Mouse (Mus musculus) lung, embryonic 16.5 days (tissue): ENCODE data around the gene Nell2. TPM values are rescaled to one million over a fixed set of nuclear protein-coding genes. Genes with fewer than 3 reads are reported as not detected.
A peak's percentile ranks its signal among the peaks of the same experiment; 100 is the strongest.

Experiments
- ATAC-seq: fragments of 200-750 bp; cut with Nextera tagmentation; 2 replicates; pipeline ENCODE4 v1.8.0; 2017; ENCODE audit warnings: low read depth, mild to moderate bottlenecking, moderate library complexity
- H3K27ac ChIP-seq: fragments of 300-500 bp; sonication (generic); 2 replicates; pipeline ENCODE4 v1.5.1; 2014; ENCODE audit warnings: mild to moderate bottlenecking, control low read depth, low read length
- H3K27me3 ChIP-seq: fragments of 300-500 bp; sonication (generic); 2 replicates; pipeline ENCODE4 v1.6.1; 2014; ENCODE audit warnings: low read depth, low read length, mixed read lengths; ENCODE audit not compliant: control insufficient read depth, insufficient read depth
- H3K36me3 ChIP-seq: fragments of 300-500 bp; sonication (generic); 2 replicates; pipeline ENCODE4 v1.6.1; 2014; ENCODE audit warnings: low read length; ENCODE audit not compliant: control insufficient read depth, insufficient read depth
- H3K4me1 ChIP-seq: fragments of 300-500 bp; sonication (generic); replicated peaks from 2 replicates; pipeline ENCODE4 v1.6.1; 2014; ENCODE audit warnings: low read length, mixed read lengths; ENCODE audit not compliant: control insufficient read depth, insufficient read depth
- H3K4me2 ChIP-seq: fragments of 300-500 bp; sonication (generic); 2 replicates; pipeline ENCODE4 v1.6.1; 2014; ENCODE audit warnings: low read depth, low read length, control low read depth
- H3K4me3 ChIP-seq: fragments of 300-500 bp; sonication (generic); 2 replicates; pipeline ENCODE4 v1.5.1; 2014; ENCODE audit warnings: mild to moderate bottlenecking, low read length, control low read depth
- H3K9ac ChIP-seq: fragments of 300-500 bp; sonication (generic); 2 replicates; pipeline ENCODE4 v1.6.1; 2014; ENCODE audit warnings: low read length, control low read depth
- H3K9me3 ChIP-seq: fragments of 300-500 bp; sonication (generic); 2 replicates; pipeline ENCODE4 v1.6.1; 2016; ENCODE audit warnings: low read length; ENCODE audit not compliant: control insufficient read depth
- WGBS: fragments of 180-500 bp; shearing (Covaris S2); extraction: QIAGEN DNeasy Blood & Tissue Kit; methylation state at CpG from one replicate; pipeline ENCODE4 v1.1.7; 2014; 5-methylcytosine and 5-hydroxymethylcytosine counted together
- polyA plus RNA-seq: library from polyadenylated mRNA; unstranded; fragments of >200 nt; fragmentation: Nextera tagmentation; extraction: Ambion mirVana; gene quantifications from 2 replicates; pipeline ENCODE4 v1.2.1, GENCODE M21; 2015

The Nell2 gene
- polyA plus RNA-seq, 1 experiment from 2014 or later = 1.2 TPM

DNA sequence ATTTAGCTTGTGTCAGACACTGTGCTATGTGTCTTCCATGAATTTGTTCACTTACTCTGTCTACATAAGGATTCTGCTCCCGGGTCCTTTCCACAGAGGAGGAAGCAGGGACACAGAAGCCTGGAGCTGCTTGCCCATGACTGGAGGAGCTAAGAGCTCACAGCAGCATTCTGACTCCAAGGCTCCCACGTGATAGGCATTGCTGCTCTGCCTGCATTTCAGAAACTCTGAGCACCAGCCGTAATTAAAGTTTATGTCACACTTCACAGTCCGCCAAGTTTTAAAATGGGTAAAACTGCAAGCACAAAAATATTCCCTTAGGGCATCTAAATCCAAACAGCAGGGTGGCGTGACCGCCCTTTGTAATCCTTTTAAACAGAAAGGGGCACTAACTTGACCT, 243.2 kb downstream of the Nell2 start:
- Histone ChIP-seq H3K4me1 (no peaks in the 10 kb centered on the region), H3K36me3 (no peaks in the 10 kb centered on the region), H3K9ac (no peak overlapping the region), H3K4me2 (no peak overlapping the region), H3K9me3 (no peaks in the 10 kb centered on the region), H3K27me3 (no peaks in the 10 kb centered on the region), H3K27ac (no peak overlapping the region), H3K4me3 (no peak overlapping the region)
- 51% methylated on average over 6 of the region's 6 CpGs for WGBS
- ATAC-seq = no peak

- Histone ChIP-seq H3K4me1 (no peaks in the 10 kb centered on the region), H3K27me3 (no peaks in the 10 kb centered on the region), H3K4me2 (no peak overlapping the region), H3K4me3 (no peak overlapping the region), H3K36me3 (no peaks in the 10 kb centered on the region), H3K27ac (no peak overlapping the region), H3K9ac (no peak overlapping the region), H3K9me3 (no peaks in the 10 kb centered on the region)
- ATAC-seq = no peak
- 77% methylated on average over 2 of the region's 2 CpGs for WGBS
Measured at GRCm38 (mm10) chr15:95280986-95281385, 247.4 kb downstream of the Nell2 start.

DNA sequence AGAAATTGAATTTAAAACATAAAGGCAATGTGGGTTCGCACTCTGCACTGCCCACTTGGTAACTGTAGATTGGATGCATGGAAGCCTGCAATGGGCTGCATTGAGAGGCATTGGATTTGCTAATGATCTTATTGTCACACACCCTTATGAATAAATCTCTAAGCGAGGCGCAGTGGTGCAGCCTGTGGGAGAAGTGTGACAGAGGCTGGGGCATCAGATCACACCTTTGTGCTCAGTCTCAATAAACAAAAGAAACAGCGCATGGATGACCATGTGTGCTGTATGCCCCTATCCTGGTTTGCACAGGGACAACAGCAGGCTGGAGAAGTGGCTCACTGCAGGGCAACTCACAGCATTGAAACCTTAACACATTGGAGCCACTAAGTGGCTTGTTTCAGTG, 250.4 kb downstream of the Nell2 start:
- Histone ChIP-seq H3K27ac (no peak overlapping the region), H3K9me3 (no peaks in the 10 kb centered on the region), H3K4me3 (no peak overlapping the region), H3K4me1 (no peaks in the 10 kb centered on the region), H3K4me2 (no peak overlapping the region), H3K9ac (no peak overlapping the region), H3K27me3 (no peaks in the 10 kb centered on the region), H3K36me3 (no peaks in the 10 kb centered on the region)
- WGBS = 76% methylated on average over 4 of the region's 4 CpGs
- no peak for ATAC-seq

DNA sequence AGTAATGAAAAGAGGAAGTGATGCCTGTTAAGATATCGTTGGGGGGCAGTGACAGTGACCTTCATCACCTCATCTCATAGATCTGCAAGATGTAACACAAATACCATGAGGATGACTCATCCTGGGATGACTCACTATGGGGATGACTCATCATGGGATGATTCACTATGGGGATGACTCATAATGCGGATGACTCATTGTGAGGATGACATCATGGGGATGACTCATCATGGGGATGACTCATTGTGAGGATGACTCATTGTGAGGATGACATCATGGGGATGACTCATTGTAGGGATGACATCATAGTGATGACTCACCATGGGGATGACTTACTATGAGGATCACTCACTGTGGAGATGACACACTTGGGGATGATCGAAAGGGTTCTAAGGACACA, 251.8 kb downstream of the Nell2 start:
- no peak overlapping the region for H3K27ac ChIP-seq
- 90% methylated on average over 3 of the region's 3 CpGs for WGBS

GRCm38 (mm10) chr15:95275553-95275952, 252.8 kb downstream of the Nell2 start:
- 55% methylated on average over 5 of the region's 5 CpGs for WGBS
- no peak overlapping the region for H3K4me2 ChIP-seq
- peak; percentile 64; the same call in 1 of the 2 replicates for ATAC-seq

More for the DNA sequence above, 251.8 kb downstream of the Nell2 start:
- Histone ChIP-seq H3K27me3 (no peaks in the 10 kb centered on the region), H3K4me2 (no peak overlapping the region), H3K9me3 (no peaks in the 10 kb centered on the region), H3K4me1 (no peaks in the 10 kb centered on the region), H3K36me3 (no peaks in the 10 kb centered on the region), H3K4me3 (no peak overlapping the region), H3K9ac (no peak overlapping the region)
- no peak for ATAC-seq

GRCm38 (mm10) chr15:95273236-95273635, 255.1 kb downstream of the Nell2 start:
- Histone ChIP-seq H3K4me3 (no peak overlapping the region), H3K27ac (no peak overlapping the region), H3K9me3 (no peaks in the 10 kb centered on the region), H3K9ac (no peak overlapping the region), H3K36me3 (no peaks in the 10 kb centered on the region), H3K4me1 (no peaks in the 10 kb centered on the region), H3K27me3 (no peaks in the 10 kb centered on the region), H3K4me2 (no peak overlapping the region)
- no peak for ATAC-seq
- WGBS = 67% methylated on average over 3 of the region's 3 CpGs

More at GRCm38 (mm10) chr15:95275553-95275952, 252.8 kb downstream of the Nell2 start:
- no peaks in the 10 kb centered on the region for H3K4me1 ChIP-seq
- no peak overlapping the region for H3K4me3 ChIP-seq
- H3K9me3 ChIP-seq = no peaks in the 10 kb centered on the region
- no peaks in the 10 kb centered on the region for H3K36me3 ChIP-seq
- no peaks in the 10 kb centered on the region for H3K27me3 ChIP-seq
- no peak overlapping the region for H3K27ac ChIP-seq
- H3K9ac ChIP-seq = no peak overlapping the region

DNA sequence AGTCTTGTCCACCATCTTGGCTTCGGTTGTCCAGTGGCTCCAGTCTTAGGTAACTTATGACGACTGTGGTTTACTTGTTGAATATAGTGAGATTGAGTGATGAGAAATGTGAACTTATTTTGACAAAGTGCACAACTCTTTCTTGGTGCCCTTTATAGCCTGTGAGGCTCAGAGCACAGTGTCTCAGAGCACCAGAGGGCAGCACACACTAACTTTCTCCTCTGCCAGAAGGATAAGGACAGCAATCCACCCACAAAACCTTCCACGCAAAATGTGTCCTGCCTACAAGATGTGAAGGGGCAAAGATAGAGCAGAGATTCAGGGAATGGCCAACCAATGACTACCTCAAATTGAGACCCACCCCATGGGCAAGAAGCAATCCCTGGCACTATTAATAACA, 256.2 kb downstream of the Nell2 start:
- Histone ChIP-seq H3K9me3 (no peaks in the 10 kb centered on the region), H3K4me1 (no peaks in the 10 kb centered on the region), H3K4me3 (no peak overlapping the region), H3K27ac (no peak overlapping the region), H3K27me3 (no peaks in the 10 kb centered on the region), H3K4me2 (no peak overlapping the region), H3K36me3 (no peaks in the 10 kb centered on the region), H3K9ac (no peak overlapping the region)
- no peak for ATAC-seq
- 87% methylated on average over 3 of the region's 3 CpGs for WGBS

- H3K4me2 ChIP-seq = no peak overlapping the region
- H3K4me1 ChIP-seq = no peaks in the 10 kb centered on the region
- no peaks in the 10 kb centered on the region for H3K27me3 ChIP-seq
- no peak overlapping the region for H3K27ac ChIP-seq
- no peak overlapping the region for H3K4me3 ChIP-seq
- 68% methylated on average over 2 of the region's 2 CpGs for WGBS
- H3K36me3 ChIP-seq = no peaks in the 10 kb centered on the region
- no peak for ATAC-seq
- no peaks in the 10 kb centered on the region for H3K9me3 ChIP-seq
- no peak overlapping the region for H3K9ac ChIP-seq
Measured at GRCm38 (mm10) chr15:95259671-95260450, 268.5 kb downstream of the Nell2 start.

DNA sequence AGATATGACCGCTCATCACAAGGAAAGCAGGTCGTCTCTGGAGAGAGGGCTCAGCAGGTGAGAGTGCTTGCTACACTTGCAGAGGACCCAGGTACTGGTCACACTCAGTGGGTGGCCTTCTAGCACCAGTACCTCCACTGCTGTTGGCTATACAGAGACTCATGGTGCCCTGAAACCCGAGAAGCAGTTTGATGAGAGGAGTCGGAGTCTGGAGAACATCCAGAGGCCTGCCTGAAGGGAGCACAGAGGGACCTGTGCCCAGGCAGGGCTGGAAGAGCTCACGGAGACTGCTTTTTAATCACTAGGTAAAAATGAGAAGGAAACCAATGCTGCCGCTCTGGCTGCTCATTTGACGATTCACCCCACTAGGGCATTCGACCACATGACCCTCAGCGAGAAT, 271.2 kb downstream of the Nell2 start:
- Histone ChIP-seq H3K36me3 (no peaks in the 10 kb centered on the region), H3K4me3 (no peak overlapping the region), H3K4me1 (no peaks in the 10 kb centered on the region), H3K27ac (no peak overlapping the region), H3K9ac (no peak overlapping the region), H3K9me3 (no peaks in the 10 kb centered on the region), H3K27me3 (no peaks in the 10 kb centered on the region), H3K4me2 (no peak overlapping the region)
- 67% methylated on average over 9 of the region's 9 CpGs for WGBS
- no peak for ATAC-seq
